Mouse (Mus musculus) left cerebral cortex, adult 8-10 months (tissue): Measurements from ENCODE around the gene Gm21760. TPM values are rescaled to one million over a fixed set of nuclear protein-coding genes. Genes with fewer than 3 reads are reported as not detected.
"Not testable (repeated sequence)": the region's sequence is repeated elsewhere in the genome, so short reads cannot be mapped to it uniquely, and the experiment has no call there.

ENCODE experiments used
- DNase-seq, 2 experiments: peaks; one replicate each; pipeline ENCODE4 v3.0.0; 2022; ENCODE audit warnings: low spot score in 2 of 2
- total RNA-seq, 4 experiments: library from RNA; stranded (reverse); gene quantifications; 2 replicates each; pipeline ENCODE4 v1.2.4; 2022

Gene Gm21760
- total RNA-seq, result not detected

GRCm38 (mm10) chrY:80133479-80133878 lies at the start of gene Gm21760:
Gene Gm21760, plus strand, starts transcription at chrY:80133779.
- not testable (repeated sequence) for DNase-seq
